Mouse (Mus musculus) kidney, postnatal 10 days (tissue): ENCODE measurements at regions not wholly inside any gene's neighbourhood (a gene's known extent, or its start where the extent isn't known, plus 50 kb on each side); places are given as distances from the start of the nearest gene placed in this dataset.

ENCODE experiments used
- DNase-seq: peaks from one replicate; pipeline ENCODE4 v3.0.0; 2021; ENCODE audit warnings: mixed read lengths

DNA sequence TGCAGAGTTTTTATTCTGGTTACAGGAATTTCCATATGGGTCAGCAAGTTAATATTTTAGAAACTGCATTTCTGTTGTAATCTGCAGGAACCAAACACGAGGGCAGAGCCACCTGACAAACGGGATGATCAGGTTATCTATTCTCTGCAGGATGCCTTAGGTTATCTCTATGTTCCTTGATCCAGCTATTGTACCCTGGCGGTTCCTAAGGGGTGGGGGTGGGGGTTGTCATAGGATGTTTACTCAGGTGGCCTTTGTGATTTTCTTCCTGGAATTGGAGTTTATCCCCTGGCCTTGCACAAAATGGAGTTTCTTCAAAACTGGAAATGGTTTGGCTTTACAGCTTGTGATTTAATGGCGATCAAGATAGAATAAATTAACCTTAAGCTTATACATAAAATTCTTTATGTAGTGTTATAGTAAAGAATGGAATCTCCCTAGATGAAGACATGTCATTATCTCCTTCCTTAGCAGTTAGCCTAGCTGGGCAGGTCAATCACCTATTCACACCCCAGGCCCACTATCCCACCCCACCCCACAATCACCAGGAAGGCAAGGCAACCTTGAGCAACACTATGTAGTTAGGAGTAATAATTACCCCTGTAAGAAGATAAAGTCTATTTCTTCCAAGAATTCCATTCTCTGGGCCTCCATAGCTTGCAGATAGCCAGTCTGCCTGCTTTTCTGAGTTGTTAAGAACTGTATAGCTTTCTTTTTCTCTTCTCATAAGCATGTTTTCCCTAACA lies 192.3 kb upstream of the B430218F22Rik start:
- DNase-seq, result no peak

DNA sequence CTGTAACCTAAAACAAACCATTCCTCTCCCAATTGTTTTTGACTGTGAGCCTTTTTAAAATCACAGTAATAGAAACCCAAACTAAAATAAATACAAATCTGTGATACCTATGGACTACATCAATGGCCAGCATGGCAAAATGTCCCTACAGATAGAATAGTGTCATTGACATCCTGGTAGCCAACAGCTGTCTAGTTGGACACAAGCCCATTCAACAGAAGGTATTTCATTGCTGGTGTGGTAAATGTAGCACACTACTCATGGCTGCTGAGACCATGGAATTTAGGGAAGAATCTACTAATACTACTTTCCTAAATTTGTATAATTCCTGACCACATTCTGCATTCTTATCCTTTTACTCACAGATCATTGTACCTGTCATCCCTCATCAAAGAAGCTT lies 178.3 kb upstream of the B430218F22Rik start:
- no peak for DNase-seq

- peak; percentile 47 for DNase-seq
Observed at GRCm38 (mm10) chr13:118227354-118227753, 159.1 kb upstream of the B430218F22Rik start.

GRCm38 (mm10) chr13:118237968-118238367 lies 148.5 kb upstream of the B430218F22Rik start:
- no peak for DNase-seq

DNA sequence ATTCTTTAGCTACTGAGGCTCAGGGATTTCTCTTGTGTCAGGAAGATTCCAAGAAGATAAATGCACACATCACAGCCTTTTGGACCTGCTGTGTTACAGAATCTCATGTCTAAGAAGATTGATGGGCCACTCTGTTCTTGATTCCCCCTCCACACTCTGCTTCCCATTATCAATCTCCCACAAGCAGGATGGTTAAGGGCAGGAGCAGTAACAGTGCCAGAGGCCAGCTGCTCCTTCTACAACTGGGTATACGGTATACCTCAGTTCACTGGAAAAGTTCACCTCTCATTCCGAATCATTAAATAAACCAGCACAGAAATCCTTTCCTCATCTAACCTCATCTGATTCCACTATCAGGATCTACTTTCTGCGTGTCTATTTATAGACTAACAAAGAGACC lies 141.8 kb upstream of the B430218F22Rik start:
- DNase-seq, result no peak

DNA sequence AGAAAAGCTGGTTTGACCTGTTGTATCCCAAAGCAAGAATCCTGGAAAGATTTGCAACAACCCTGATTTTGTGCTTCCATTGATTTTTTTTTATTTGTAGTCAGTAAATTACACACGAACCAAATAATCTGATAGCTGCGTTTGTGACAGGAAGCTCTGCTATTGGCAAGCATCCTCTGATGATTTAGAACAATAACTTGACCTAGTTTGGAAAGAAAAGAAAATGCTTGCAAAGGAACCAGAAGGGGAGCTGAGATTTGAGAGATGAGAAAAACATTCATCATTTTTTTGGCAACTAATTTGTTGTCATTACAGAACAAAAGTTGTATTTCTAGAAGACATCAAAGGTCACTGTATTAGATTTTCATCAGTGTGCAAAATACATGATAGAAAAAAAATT lies 140.9 kb upstream of the B430218F22Rik start:
- no peak for DNase-seq

DNA sequence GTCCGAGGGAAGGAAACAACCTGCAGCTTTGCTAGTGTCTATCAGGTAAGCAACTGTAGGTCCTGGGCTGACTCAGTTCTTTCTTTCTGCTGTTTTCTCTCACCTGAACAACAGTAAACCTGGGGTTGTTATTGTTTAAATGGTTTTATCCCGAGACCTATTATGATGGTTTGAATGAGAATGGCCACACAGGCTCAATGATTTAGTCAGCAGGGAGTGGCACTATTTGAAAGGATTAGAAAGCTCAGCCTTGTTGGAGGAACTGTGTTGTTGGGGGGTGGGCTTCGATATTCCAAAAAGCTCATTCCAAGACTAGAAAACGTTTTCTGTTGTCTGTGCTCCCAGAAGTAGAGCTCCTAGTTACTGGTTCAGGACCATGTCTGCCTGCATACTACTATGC lies 126.8 kb upstream of the B430218F22Rik start:
- no peak for DNase-seq

DNA sequence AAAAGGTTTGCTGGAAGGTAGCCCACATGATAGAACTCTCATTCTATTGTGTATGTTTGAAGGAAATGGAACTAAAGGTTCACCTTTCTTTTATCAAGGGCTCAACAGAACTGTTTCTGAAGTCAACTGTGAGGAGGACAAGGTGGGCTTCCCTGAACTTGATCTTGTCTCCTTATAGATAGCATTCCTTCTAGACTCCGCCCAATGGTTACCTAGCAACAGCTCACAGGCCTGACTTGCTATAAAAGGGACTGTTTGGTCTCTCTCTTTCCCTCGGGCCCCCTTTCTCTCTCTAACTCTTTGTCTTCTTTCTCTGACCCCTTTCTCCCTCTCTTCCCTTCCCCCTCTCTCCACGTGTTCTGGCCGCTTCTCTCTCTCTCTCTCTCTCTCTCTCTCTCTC lies 123.5 kb upstream of the B430218F22Rik start:
- no peak for DNase-seq

GRCm38 (mm10) chr13:118265763-118266520 lies 120.5 kb upstream of the B430218F22Rik start:
- no peak for DNase-seq

GRCm38 (mm10) chr13:118272904-118273303 lies 113.5 kb upstream of the B430218F22Rik start:
- no peak for DNase-seq

- no peak for DNase-seq
Observed at GRCm38 (mm10) chr13:118280956-118281355, 105.5 kb upstream of the B430218F22Rik start.

- no peak for DNase-seq
Observed at GRCm38 (mm10) chr13:118293728-118294127, 92.7 kb upstream of the B430218F22Rik start.

GRCm38 (mm10) chr13:118310080-118310479 lies 76.3 kb upstream of the B430218F22Rik start:
- no peak for DNase-seq

DNA sequence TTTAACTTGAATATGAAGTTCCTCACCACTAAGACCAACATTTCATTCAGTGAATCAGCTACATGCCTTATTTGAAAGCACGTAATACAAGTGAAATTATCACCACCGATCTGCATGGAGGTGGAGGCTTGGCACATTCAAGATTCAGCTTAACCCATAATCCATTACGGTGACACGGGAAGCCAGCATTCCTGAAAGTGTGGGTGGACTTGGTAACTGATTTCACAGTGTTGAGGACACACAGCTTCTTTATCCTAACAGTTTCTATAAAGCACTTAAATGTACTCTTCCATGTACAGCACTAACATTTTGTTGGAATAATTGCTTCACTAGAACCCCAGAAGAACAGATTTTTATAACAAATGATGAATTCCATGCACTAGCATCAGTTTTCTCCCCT lies 72.8 kb upstream of the B430218F22Rik start:
- DNase-seq, result no peak
